ENCODE assay signal across 15 mouse cellular contexts in genomic region chr3:135841716-135842511, GRCm38 (mm10). TPM values are rescaled to one million over a fixed set of nuclear protein-coding genes. Genes with fewer than 3 reads are reported as not detected.
DNase-seq lines count a peak whose midpoint lies in the region; ATAC-seq and TF ChIP-seq lines count a peak whose summit lies in the region.
"Had no signal": no experiment of that assay in that cellular context is flagged by ENCODE, and none has a peak within 500 bp of the region (broad histone marks: within the 10 kb centered on the region; RNA-seq: fewer than 3 reads in every experiment).

No protein-coding gene starts in this region.

- 0 out of 2 replicates have a peak, but pooled peaks cover 6% of the 10 kb centered on the region for H3K4me1 ChIP-seq in kidney, adult 2 months (ENCODE audit: control insufficient read depth, insufficient read depth, low read length)
- H3K4me1 ChIP-seq in liver, adult 2 months (ENCODE audit: control insufficient read depth, insufficient read depth, low read length) = peaks cover 2% of the 10 kb centered on the region; the same call in 1 of the 2 replicates
- no peaks in the 10 kb centered on the region for H3K4me1 ChIP-seq in stomach, embryonic 15.5 days
- H3K4me1 ChIP-seq in thymus, adult 2 months (replicated peaks; ENCODE audit: control insufficient read depth, insufficient read depth, low read length) = no peaks in the 10 kb centered on the region
- H3K4me1 ChIP-seq: embryonic facial prominence, embryonic 15.5 days had no signal

- 0 out of 2 replicates have a peak overlapping the region, but pooled peaks have one; percentile 17 for H3K27ac ChIP-seq in kidney, adult 2 months (ENCODE audit: insufficient read depth, low read depth, low read length)
- H3K27ac ChIP-seq in liver, adult 2 months (replicated peaks; ENCODE audit: insufficient read depth, low read depth, low read length) = no peak overlapping the region
- H3K27ac ChIP-seq in stomach, embryonic 15.5 days = no peak overlapping the region
- H3K27ac ChIP-seq in thymus, adult 2 months (ENCODE audit: control insufficient read depth, insufficient read depth, low read length) = no peak overlapping the region
- H3K27ac ChIP-seq: embryonic facial prominence, embryonic 15.5 days; hindbrain, embryonic 14.5 days had no signal

- no peaks in the 10 kb centered on the region for H3K27me3 ChIP-seq in kidney, adult 2 months (replicated peaks; ENCODE audit: control insufficient read depth, insufficient read depth, low read length)
- H3K27me3 ChIP-seq in liver, adult 2 months (ENCODE audit: control insufficient read depth, insufficient read depth, low read length) = no peaks in the 10 kb centered on the region
- H3K27me3 ChIP-seq in stomach, embryonic 15.5 days (replicated peaks) = no peaks in the 10 kb centered on the region
- no peaks in the 10 kb centered on the region for H3K27me3 ChIP-seq in thymus, adult 2 months (ENCODE audit: control insufficient read depth, insufficient read depth, low read length)
- H3K27me3 ChIP-seq: embryonic facial prominence, embryonic 15.5 days had no signal

- no peak overlapping the region for H3K9ac ChIP-seq in liver, adult 2 months (ENCODE audit: low read depth, low read length)
- no peak overlapping the region for H3K9ac ChIP-seq in stomach, embryonic 15.5 days
- H3K9ac ChIP-seq: embryonic facial prominence, embryonic 15.5 days; hindbrain, embryonic 14.5 days; lung, embryonic 14.5 days had no signal

- no peak overlapping the region for H3K4me3 ChIP-seq in kidney, adult 2 months (ENCODE audit: insufficient read depth, low read depth, low read length)
- no peak overlapping the region for H3K4me3 ChIP-seq in liver, adult 2 months (ENCODE audit: insufficient read depth, low read depth, low read length)
- no peak overlapping the region for H3K4me3 ChIP-seq in stomach, embryonic 15.5 days (replicated peaks)
- H3K4me3 ChIP-seq in thymus, adult 2 months (ENCODE audit: control insufficient read depth, insufficient read depth, low read length) = no peak overlapping the region
- H3K4me3 ChIP-seq: embryonic facial prominence, embryonic 15.5 days; myocyte had no signal

- H3K9me3 ChIP-seq in stomach, embryonic 15.5 days = no peaks in the 10 kb centered on the region
- H3K9me3 ChIP-seq: embryonic facial prominence, embryonic 15.5 days had no signal

- TF ChIP-seq POLR2A in kidney, adult 2 months (IDR thresholded peaks at IDR 0.05; ENCODE audit: low read depth, low read length) = no peak
- TF ChIP-seq POLR2A in liver, adult 2 months (IDR thresholded peaks at IDR 0.05; ENCODE audit: extremely low read depth, insufficient read depth, low read length) = no peak
- no peak for TF ChIP-seq POLR2A in thymus, adult 2 months (IDR thresholded peaks at IDR 0.05; ENCODE audit: control insufficient read depth, extremely low read depth, insufficient read depth, low read length, poor library complexity)

- ATAC-seq in stomach, embryonic 15.5 days (ENCODE audit: insufficient read depth, low FRiP score, low read depth) = peak; percentile 47; the same call in 1 of the 2 replicates
- ATAC-seq: forebrain, embryonic 16.5 days had no signal

- TF ChIP-seq CTCF in kidney, adult 2 months (conservative IDR thresholded peaks at IDR 0.05; ENCODE audit: insufficient read depth, insufficient read length, low read depth, low read length) = no peak
- TF ChIP-seq CTCF in liver, adult 2 months (IDR thresholded peaks at IDR 0.05; ENCODE audit: low read depth, low read length) = no peak
- TF ChIP-seq CTCF in thymus, adult 2 months (IDR thresholded peaks at IDR 0.05; ENCODE audit: borderline replicate concordance, control insufficient read depth, extremely low read depth, insufficient read depth, low read length, poor library complexity) = no peak

- H3K79me2 ChIP-seq in liver, adult 2 months (ENCODE audit: control insufficient read depth, insufficient read depth, low read length) = no peaks in the 10 kb centered on the region; the same call in 1 of the 2 replicates

- peak; percentile 44 for DNase-seq in heart, adult 11 months
- no peak for DNase-seq in heart, adult 9 months (ENCODE audit: low spot score in 2 of 2)
- DNase-seq in kidney, adult 2 months = peak; percentile 51
- DNase-seq in liver, adult 2 months (ENCODE audit: extremely low read depth, low read depth, low spot score) = peak; percentile 73
- DNase-seq in lung, postnatal 4 days = no peak
- DNase-seq in layer of hippocampus, postnatal 10 days (ENCODE audit: low spot score in 2 of 2) = no peak
- no peak for DNase-seq in thymus, adult 2 months
- DNase-seq: cerebellum, adult 18-20 months; gastrocnemius, postnatal 10 days; lung, embryonic 14.5 days had no signal

- 50% methylated on average over 7 of the region's 7 CpGs for WGBS in kidney, adult 2 months
- 25% methylated on average over 7 of the region's 7 CpGs for WGBS in liver, adult 2 months
- WGBS in stomach, embryonic 15.5 days = 52% methylated on average over 7 of the region's 7 CpGs
- 87% methylated on average over 7 of the region's 7 CpGs for WGBS in thymus, adult 2 months

- no peak overlapping the region for H3K4me2 ChIP-seq in stomach, embryonic 15.5 days
- H3K4me2 ChIP-seq: embryonic facial prominence, embryonic 15.5 days; hindbrain, embryonic 14.5 days; lung, embryonic 14.5 days had no signal

- no peaks in the 10 kb centered on the region for H3K36me3 ChIP-seq in kidney, adult 2 months (ENCODE audit: control insufficient read depth, insufficient read depth, low read length)
- H3K36me3 ChIP-seq in liver, adult 2 months (ENCODE audit: control insufficient read depth, insufficient read depth, low read length) = no peaks in the 10 kb centered on the region
- no peaks in the 10 kb centered on the region for H3K36me3 ChIP-seq in stomach, embryonic 15.5 days
- no peaks in the 10 kb centered on the region for H3K36me3 ChIP-seq in thymus, adult 2 months (ENCODE audit: control insufficient read depth, insufficient read depth, low read length)
- H3K36me3 ChIP-seq: embryonic facial prominence, embryonic 15.5 days had no signal

RNA-seq across cellular contexts. Expression of gene Slc39a8, which starts 16.8 kb away (rescaled TPM):
- 20.6 and 28.7 TPM in 2 replicates for polyA plus RNA-seq in kidney, adult 2 months (2012; rRNA removed)
- 30.0 and 32.5 TPM in 2 replicates for total RNA-seq in liver, adult 2 months (2014; rRNA removed)
- polyA plus RNA-seq in liver, adult 2 months (2012; rRNA removed) = 14.0 and 17.2 TPM in 2 replicates
- 13.3 and 15.4 TPM in 2 replicates for polyA plus RNA-seq in stomach, embryonic 15.5 days (2015; fragmentation: Nextera tagmentation; extraction: Ambion mirVana)
- 10 to 100 TPM; 10.1 to 10.2 TPM for total RNA-seq in layer of hippocampus, postnatal 10 days (2021)
- 4.7 and 5.0 TPM in 2 replicates for polyA plus RNA-seq in thymus, adult 2 months (2012; rRNA removed)

Comparison
In these comparisons a context has a peak if more than half of its experiments do, and no peak if none do; other contexts are left out.
1. DNase-seq: peak in heart, adult 11 months (single experiment), kidney, adult 2 months (single experiment) and liver, adult 2 months (single experiment); none in heart, adult 9 months (0 of 2), lung, postnatal 4 days (0 of 2), layer of hippocampus, postnatal 10 days (0 of 2) and thymus, adult 2 months (single experiment).